Mouse (Mus musculus): ENCODE data around the gene Hspa12a. TPM values are rescaled to one million over a fixed set of nuclear protein-coding genes. Genes with fewer than 3 reads are reported as not detected.
"Not testable (repeated sequence)": the region's sequence is repeated elsewhere in the genome, so short reads cannot be mapped to it uniquely, and the experiment has no call there.

The Hspa12a gene
- total RNA-seq, 1 experiment from 2014 or later, result 0.76 TPM

DNA sequence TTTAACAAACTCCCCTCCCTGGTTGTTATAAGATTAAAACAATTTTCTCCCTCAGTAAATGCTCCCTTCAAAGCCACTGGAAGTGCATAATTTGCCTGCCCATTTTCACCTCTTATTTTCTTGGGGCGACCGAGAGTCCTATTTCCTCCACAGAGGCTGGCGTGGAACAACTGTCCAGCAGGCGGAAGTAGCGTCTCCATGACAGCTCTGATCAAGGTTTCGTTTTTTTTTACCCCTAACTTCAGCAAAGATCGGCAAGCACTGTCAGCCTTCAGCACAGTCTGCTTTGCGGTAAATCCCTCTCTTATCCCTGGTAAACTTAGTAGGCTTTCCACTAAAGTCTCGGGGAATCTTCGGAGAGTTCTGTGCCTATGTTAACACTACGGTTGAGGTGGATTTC is 24.9 kb downstream of the Hspa12a start:
- no peak for ATAC-seq (replicated peaks; ENCODE audit: insufficient number of reproducible peaks, low FRiP score, low TSS enrichment, poor library complexity, severe bottlenecking)

DNA sequence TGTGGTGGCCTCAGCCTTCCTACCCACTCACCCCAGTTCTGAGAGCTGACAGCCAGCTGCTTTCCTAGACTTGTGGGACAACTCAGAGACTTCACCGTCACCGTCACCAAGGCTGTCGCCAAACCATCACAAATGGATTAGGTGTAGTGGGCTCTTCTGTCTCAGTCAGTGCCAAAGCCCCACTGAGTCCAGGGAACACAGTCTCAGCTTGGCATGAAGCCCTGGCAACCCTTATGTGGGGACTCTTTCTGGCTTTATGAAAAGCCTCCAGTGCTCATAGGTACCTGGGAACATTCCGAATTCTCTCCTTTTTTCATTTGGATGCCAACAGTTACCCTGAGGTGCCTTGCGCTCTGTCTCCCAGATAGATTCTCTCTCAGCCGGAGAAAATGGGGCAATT is 30.2 kb downstream of the Hspa12a start:
- no peak for ATAC-seq (replicated peaks; ENCODE audit: insufficient number of reproducible peaks, low FRiP score, low TSS enrichment, poor library complexity, severe bottlenecking)

DNA sequence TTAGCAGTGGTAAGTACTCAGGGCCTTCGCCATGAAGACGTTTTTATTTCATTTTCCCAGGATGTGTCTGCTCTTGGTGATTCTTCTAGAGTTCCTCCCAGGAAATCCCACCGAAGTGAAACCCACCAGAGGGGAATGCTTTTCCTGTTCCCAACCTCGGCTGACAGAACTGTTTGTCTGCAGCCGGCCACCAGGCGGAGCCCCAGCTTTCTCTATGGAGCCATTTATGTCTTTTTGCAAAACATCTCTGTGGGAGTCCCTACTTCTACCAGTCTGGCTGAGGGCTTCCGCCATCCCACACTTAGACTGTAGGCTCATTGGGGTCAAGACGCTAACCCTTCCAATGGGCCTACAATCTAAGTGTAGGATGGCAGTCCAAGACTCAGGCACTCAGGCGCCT is 32.1 kb downstream of the Hspa12a start:
- no peak for ATAC-seq (replicated peaks; ENCODE audit: insufficient number of reproducible peaks, low FRiP score, low TSS enrichment, poor library complexity, severe bottlenecking)

DNA sequence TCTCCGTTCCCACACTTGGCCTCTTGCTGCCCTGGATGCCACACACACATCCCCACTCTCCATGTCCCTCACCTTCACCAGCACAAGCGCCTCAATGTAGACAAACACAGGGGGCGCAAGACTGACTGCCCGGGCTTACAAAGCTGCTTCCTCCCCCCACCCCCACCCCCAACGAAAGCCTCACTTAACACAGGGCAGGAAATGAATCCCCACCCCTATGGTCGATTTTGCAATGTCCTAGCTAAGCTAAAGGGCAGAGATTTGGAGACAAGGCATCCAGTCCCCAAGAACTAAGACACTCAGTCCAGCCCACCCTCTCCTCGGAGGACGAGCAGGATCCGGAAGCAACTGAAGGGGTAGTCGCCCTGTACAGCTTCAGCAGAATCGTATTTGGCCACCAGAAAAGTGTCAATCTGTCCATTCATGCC is 32.5 kb downstream of the Hspa12a start:
- no peak for ATAC-seq (replicated peaks; ENCODE audit: insufficient number of reproducible peaks, low FRiP score, low TSS enrichment, poor library complexity, severe bottlenecking)

DNA sequence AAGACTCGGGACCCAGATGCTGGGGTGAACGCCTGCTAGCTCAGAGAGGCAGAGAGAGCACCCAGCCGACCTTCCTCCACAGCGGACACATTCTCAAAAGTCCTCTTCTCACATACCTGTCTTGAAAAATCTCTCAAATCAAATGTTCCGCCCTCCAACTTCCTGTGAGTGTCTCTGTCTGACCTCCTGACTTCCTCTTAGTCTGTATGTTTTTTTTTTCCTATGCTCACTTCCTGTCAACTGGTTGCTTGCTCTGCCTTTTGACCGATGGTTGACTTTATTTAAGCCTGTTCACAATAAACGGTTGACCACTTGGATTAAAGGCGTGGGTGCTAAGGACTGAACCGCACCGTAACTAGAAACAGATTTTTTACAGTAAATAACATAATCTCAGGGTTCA is 35.4 kb downstream of the Hspa12a start:
- no peak for ATAC-seq (replicated peaks; ENCODE audit: insufficient number of reproducible peaks, low FRiP score, low TSS enrichment, poor library complexity, severe bottlenecking)

DNA sequence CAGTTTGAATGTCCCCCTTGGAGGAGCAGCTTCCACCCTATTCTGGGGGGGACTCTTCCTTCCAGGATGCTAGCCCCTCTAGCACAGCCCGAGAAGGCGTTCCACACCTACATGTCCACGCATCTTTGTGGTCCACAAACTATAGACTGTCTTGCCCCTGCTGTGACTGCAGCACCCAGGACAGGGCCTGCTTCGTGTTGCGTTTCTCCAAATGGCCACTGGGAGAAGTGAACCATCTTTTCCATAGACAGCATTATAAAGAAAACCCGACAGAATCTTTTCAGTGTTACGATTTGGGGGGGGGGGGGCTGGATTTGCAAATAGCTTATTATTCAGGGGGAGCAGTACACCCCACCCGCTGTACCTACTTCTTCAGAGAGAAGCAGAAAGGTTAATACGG is 36.8 kb downstream of the Hspa12a start:
- ATAC-seq (replicated peaks; ENCODE audit: insufficient number of reproducible peaks, low FRiP score, low TSS enrichment, poor library complexity, severe bottlenecking), result no peak

DNA sequence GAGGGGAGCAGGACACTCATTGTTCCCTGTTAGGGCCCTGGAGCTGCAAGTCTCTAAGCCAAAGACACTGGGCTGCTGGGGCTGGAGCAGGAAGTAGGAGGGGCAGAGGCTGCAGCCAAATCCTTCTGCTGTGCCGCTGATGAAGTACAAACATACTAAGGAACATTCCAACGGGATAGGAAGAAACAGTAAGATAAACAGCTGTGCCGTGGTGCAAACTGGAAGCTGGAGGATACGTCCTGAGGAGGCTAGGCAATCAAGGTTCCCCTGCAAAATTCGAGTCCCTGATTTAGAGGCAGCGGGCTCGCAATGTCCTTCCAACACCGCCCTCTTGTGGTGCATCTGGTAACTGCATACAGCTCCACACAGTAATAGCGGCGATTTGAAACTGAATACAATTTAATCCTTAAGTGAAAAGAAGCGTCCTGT is 39.5 kb downstream of the Hspa12a start:
- no peak; the same call in 1 of the 2 replicates for ATAC-seq (replicated peaks; ENCODE audit: insufficient number of reproducible peaks, low FRiP score, low TSS enrichment, poor library complexity, severe bottlenecking)

DNA sequence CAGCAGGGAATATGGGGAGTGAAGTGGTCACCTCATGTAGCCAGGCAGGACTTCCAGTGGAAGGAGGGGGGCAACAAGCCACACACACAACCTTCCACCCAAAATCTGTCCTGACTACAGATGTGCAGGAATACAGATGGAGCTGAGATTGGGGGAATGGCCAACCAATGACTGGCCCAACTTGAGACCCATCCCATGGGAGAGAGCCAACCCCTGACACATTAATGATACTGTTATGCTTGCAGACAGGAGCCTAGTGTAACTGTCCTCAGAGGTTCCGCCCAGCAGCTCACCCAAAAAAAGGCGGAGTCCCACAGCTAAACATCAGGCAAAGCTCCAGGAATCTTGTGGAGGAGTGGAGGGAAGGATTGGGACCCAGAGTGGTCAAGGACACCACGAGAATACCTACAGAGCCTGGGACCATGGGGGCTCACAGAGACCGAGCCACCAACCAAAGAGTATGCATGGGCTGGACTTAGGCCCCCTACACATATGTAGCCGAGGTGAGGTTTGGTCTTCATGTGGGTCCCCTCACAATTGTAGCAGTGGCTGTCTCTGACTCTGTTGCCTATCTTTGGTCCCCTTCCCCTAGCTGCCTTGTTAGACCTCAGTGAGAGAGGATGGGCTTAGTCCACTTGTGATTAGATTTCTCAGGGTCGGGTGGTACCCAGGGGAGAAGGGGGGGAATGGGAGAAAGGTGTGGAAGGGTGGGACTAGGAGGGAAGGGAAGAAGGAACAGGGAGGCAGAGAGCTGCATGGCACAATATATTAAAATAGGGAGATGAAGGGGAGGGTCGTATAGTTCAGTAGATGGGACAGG is 40.2 kb downstream of the Hspa12a start:
- no peak for ATAC-seq (replicated peaks; ENCODE audit: insufficient number of reproducible peaks, low FRiP score, low TSS enrichment, poor library complexity, severe bottlenecking)

DNA sequence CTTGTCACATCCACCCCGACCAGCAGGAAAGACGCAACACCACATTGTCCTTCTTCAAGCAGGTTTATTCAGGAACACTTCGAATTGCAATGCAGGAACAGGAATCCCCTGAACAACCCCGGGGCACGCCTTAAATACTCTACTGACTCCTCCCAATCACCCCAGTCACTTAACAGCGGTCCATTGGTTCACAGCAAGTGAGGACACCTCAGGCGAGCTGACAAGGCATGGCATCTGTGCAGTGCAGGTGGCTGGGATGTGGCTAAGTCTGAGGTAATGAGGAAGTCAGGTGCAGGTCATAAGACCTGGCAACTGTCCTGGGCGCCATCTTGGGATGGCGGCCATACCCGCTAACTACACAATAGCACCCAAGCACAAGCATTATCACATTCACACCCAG is 43.0 kb downstream of the Hspa12a start:
- ATAC-seq (replicated peaks; ENCODE audit: insufficient number of reproducible peaks, low FRiP score, low TSS enrichment, poor library complexity, severe bottlenecking), result not testable (repeated sequence)

DNA sequence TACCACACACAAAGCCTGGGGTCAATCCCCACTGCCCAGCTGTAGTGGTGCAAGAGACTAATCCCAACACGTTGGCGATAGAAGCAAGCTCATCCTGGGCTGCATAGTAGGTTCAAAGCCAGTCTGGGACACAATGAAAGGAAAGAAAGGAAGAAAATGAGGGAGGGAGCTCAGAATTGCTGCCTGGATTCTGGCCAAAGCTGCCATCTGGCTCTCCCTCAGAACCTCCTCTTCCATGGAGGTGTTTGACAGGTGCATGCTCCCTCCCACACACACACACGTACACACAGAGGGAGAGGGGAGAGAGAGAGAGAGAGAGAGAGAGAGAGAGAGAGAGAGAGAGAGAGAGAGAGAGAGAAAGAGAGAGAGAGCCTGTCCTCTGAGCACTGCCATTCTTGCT is 47.2 kb downstream of the Hspa12a start:
- no peak for ATAC-seq (replicated peaks; ENCODE audit: insufficient number of reproducible peaks, low FRiP score, low TSS enrichment, poor library complexity, severe bottlenecking)

DNA sequence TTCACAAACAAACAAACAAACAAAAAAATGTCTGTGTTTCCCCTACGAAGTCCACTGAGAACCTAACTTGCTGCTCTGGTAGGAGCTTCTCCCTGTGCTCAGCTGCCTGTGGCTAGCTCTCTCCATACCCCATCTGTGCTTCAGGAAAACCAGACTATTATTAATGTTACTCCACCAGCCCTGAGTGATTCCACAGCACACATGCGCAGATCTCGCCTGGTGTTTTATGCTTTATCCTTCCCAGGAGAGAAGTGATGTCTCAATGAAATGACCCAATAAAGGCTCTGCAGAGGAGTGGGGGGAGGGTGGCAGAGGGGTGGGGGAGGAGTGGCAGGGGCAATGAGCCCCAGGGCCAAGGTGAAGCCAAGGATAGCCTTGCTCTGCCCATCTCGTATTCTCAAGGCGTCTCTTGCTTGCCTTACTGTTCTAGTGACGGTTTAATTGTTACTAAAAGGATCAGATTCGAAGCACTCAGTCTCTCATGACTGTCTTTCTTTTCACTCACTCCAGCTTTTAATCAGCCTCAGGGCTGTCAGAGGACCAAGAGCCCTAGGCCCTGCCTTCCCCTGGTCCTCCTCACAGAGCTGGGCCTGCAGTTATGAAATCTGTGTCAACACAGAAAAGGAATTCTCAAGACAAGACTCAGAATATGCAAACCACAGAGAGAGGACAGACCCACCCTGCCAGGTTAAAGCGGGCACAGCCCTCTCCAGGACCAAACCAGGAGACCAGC is 54.0 kb downstream of the Hspa12a start:
- no peak for ATAC-seq (replicated peaks; ENCODE audit: insufficient number of reproducible peaks, low FRiP score, low TSS enrichment, poor library complexity, severe bottlenecking)

DNA sequence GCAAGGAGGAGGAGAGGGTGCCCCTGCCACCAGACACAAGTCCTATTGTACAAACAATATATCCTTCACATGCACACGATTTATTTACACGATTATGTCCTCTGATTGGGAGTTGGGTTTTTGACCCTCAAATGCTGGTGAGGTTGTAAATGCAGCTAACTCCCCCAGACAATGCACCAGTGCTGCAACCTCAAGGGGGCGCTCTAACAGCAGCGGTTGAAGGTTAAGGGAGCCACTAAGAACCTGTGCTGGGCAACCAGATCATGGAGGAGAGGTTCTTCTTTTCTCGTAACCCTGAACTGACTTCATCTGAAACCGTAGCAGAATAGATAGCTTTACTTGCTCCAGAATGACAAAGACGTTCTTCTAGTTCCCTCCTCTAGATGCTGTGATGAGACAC is 57.0 kb downstream of the Hspa12a start:
- ATAC-seq (replicated peaks; ENCODE audit: insufficient number of reproducible peaks, low FRiP score, low TSS enrichment, poor library complexity, severe bottlenecking), result no peak

DNA sequence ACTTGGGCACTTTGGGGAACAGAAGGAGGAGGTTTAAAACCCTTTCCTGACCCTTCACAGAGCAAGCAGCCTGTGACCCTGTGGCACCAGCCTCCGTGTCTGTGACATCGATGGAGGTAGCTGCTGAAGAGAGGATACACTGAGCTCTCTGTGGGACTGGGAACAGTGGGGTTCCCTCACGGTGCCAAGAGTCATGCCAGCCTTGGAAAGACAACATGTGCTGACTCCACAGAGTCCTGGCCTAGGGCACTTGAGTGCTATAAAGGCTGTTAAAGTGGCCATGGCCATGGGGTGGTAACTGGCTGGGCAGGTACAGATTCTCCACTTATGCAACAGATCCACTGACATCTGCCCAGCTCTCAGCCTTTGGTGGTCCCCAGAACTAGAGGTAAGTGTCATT is 60.0 kb downstream of the Hspa12a start:
- ATAC-seq (replicated peaks; ENCODE audit: insufficient number of reproducible peaks, low FRiP score, low TSS enrichment, poor library complexity, severe bottlenecking), result no peak

DNA sequence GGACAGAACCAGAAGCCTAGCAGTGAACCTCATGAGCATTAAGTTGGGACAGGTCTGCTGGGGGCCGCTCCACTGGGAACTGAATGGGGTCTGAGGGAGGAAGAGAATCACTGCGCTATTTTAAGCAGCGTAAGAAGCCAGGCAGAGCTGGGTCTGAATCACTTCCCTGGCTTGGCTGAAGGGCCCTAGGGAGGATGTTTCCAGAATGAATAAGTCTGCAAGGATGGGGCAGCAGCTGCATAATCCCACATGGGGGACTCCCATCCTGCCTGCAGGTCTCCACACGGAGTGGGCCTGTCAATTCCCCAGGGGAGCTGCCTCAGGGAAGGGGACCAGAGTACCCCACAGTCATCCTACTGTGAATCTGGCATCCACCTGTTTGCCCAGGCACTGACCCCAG is 61.1 kb downstream of the Hspa12a start:
- no peak for ATAC-seq (replicated peaks; ENCODE audit: insufficient number of reproducible peaks, low FRiP score, low TSS enrichment, poor library complexity, severe bottlenecking)

DNA sequence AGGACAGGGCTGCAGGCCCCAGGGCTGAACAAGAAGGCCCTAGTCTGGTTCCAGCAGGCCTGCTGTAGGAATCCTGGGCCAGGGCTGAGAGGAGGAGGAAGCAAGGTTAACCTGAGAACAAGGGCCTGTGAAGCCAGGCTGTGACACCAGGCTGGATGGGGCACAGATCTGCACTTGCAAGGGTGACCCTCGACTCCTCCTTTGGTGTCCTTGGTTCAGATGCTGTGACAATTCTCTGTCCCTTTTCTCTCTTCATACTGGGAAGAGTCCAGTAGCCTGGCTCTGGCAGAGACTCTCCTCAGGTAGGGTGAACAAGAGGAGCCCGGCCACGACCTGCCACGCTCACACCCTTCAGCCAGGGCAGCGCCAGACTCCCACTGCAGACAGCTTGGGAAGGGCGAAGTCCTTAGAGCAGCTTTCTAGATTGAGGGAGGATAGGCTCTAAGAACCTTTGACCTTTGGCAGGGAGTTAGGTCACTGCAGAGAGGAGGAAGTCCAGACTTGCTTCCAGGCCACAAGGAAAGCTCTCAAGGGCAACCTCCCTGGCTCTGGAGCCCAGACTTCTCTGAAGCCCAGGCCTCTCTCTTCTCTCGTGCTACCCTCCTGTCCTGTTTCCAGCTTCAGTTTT is 64.0 kb downstream of the Hspa12a start:
- no peak for ATAC-seq (replicated peaks; ENCODE audit: insufficient number of reproducible peaks, low FRiP score, low TSS enrichment, poor library complexity, severe bottlenecking)

DNA sequence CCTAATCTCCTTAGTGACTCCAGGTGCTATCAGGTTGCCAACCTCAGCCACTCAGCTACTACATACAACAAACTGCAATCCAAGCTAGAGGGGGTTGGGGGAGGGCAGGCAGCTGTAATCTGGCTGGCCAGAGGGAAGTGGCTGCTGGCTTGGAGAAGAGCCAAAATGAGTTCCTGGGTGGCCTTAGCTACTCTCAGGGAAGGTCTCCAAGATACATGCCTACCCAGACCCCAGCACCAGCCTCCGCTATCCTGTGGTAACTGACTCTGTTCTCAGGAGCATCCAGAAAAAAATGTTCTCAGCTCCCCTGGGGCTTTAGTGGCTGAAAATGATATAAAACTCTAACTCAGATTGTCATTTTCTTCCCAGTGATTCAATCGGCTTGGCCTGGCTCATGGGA is 64.9 kb downstream of the Hspa12a start:
- ATAC-seq (replicated peaks; ENCODE audit: insufficient number of reproducible peaks, low FRiP score, low TSS enrichment, poor library complexity, severe bottlenecking), result no peak

DNA sequence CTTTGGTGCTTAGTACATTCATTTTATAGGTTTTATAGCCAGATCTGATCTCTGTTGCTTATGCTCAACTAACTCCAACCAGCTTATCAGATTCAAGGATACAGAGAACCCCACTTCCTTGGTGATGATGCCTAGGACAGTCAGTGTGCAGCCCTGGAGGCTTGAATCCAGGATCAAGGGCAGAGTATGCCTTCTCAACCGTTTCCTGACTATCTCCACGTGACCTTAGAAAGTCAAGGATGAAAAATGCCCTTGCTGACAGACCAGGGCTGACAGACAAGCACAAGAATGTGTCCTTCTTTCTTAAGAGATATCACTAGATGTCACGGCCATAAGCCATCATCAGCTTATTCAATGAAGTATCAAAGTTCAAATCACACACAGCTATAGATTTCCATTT is 69.9 kb downstream of the Hspa12a start:
- ATAC-seq (replicated peaks; ENCODE audit: insufficient number of reproducible peaks, low FRiP score, low TSS enrichment, poor library complexity, severe bottlenecking), result no peak

DNA sequence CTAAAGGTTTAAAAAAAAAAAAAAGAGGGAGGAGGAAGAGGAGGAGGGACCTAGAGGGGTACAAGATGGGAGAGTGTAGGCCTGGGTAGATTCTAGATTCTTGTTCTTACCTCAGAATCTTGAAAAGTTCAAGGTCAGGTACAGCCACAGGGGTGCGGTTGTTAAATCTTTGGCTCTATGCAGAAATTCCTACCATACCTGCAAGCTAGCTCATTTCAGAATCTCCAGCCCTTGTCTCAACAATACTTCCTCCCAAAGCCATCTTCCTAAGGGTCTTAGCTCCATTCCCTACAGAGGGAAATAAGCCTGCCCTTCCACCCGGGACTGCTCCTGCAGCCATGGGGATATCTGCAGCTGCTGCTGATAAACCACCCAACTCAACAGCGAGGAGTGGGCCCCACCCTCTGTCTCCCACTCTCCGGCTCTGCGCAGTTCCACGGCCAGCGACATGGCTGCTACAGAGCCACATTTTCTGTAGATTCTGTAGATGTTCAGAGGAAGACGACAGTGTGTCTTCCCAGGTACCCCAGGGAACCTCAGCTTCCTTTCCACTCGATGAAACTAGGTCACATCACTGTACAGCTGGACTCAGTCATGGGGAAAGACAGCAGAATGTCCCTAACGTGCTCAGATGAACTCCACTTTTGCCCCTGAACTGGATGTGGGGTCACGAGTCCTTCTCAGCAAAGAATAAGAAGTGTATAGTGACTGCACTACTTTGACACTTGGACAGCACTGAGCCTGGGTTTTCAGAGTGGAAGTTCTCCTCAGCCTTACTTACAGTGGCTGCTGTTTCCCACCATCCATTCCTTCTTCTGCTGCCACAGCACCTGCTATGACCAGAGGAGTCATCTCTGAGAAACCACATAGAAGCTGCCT is 70.8 kb downstream of the Hspa12a start:
- no peak for ATAC-seq (replicated peaks; ENCODE audit: insufficient number of reproducible peaks, low FRiP score, low TSS enrichment, poor library complexity, severe bottlenecking)

DNA sequence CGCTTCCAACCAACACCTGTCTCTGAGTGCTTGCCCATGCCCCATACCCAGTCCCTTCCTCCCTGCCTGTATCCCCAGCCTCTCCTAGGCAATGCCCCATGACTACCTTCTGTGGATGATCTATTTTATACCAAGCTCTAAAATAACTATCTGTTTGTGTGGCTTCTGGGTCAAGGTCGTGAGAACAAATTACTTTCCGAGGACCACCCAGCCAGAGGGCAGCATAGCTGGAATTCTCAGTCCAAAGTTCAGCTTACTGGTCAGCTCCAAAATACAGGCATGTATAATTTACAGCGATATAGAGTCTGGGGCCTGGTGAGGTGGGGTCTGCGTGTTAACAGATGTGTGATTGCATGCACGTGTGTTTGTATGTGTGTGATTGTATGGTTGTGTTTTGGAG is 71.6 kb downstream of the Hspa12a start:
- no peak for ATAC-seq (replicated peaks; ENCODE audit: insufficient number of reproducible peaks, low FRiP score, low TSS enrichment, poor library complexity, severe bottlenecking)
